Mouse (Mus musculus): Measurements from ENCODE around the gene Ppp1r12c. TPM values are rescaled to one million over a fixed set of nuclear protein-coding genes. Genes with fewer than 3 reads are reported as not detected.
"Not testable (repeated sequence)": the region's sequence is repeated elsewhere in the genome, so short reads cannot be mapped to it uniquely, and the experiment has no call there.

The Ppp1r12c gene
- polyA plus RNA-seq, 1 experiment from 2014 or later, result 14.9 TPM

GRCm38 (mm10) chr7:4526341-4527301, 25.1 kb upstream of the Ppp1r12c start:
- no peaks in the 10 kb centered on the region for H3K36me3 ChIP-seq (replicated peaks; ENCODE audit: insufficient read depth, low read length)
- H3K4me1 ChIP-seq (ENCODE audit: insufficient read depth), result peaks cover 8% of the 10 kb centered on the region; the same call in 1 of the 2 replicates
- peak; percentile 90 for ATAC-seq
- TF ChIP-seq EP300 (IDR thresholded peaks at IDR 0.05; ENCODE audit: low read depth) (peak; percentile 41; the same call in 1 of the 2 replicates), CTCF (IDR thresholded peaks at IDR 0.05; ENCODE audit: low read depth) (peak; percentile 81)
- no peaks in the 10 kb centered on the region for H3K9me3 ChIP-seq (ENCODE audit: low read length)
- peak overlapping the region; percentile 64 for H3K4me2 ChIP-seq (ENCODE audit: low read depth, low read length)
- peaks cover 5% of the 10 kb centered on the region for H3K27me3 ChIP-seq (ENCODE audit: insufficient read depth, low read length)
- H3K9ac ChIP-seq (replicated peaks), result peak overlapping the region; percentile 50; the same call in 1 of the 2 replicates
- H3K4me3 ChIP-seq (ENCODE audit: low read depth, low read length), result peak overlapping the region; percentile 31
- WGBS (ENCODE audit: insufficient replicate concordance), result 21% methylated on average over 40 of the region's 40 CpGs
- DNase-seq, result peak; percentile 82
- no peak overlapping the region; the same call in 1 of the 2 replicates for H3K27ac ChIP-seq (ENCODE audit: low read depth)

GRCm38 (mm10) chr7:4524212-4524922, 22.9 kb upstream of the Ppp1r12c start, which contains the start of gene Tnni3:
Gene Tnni3 (minus strand): TSS chr7:4524229.
- H3K4me2 ChIP-seq (ENCODE audit: low read depth, low read length); H3K4me3 ChIP-seq (ENCODE audit: low read depth, low read length); H3K9me3 ChIP-seq (ENCODE audit: low read length); H3K9ac ChIP-seq (replicated peaks); H3K36me3 ChIP-seq (replicated peaks; ENCODE audit: insufficient read depth, low read length); H3K27ac ChIP-seq (ENCODE audit: low read depth): not testable (repeated sequence)
- peak; percentile 83 for TF ChIP-seq CTCF (IDR thresholded peaks at IDR 0.05; ENCODE audit: low read depth)
- Histone ChIP-seq H3K27me3 (ENCODE audit: insufficient read depth, low read length) (peaks cover 16% of the 10 kb centered on the region), H3K4me1 (ENCODE audit: insufficient read depth) (peaks cover 14% of the 10 kb centered on the region)
- peak; percentile 71 for DNase-seq
- 55% methylated on average over 15 of the region's 15 CpGs for WGBS (ENCODE audit: insufficient replicate concordance)
- peak; percentile 59 for ATAC-seq

- no peak overlapping the region for H3K4me2 ChIP-seq (ENCODE audit: low read depth, low read length)
- no peak overlapping the region for H3K4me3 ChIP-seq (ENCODE audit: low read depth, low read length)
- no peak for TF ChIP-seq CTCF (IDR thresholded peaks at IDR 0.05; ENCODE audit: low read depth)
- TF ChIP-seq EP300 (IDR thresholded peaks at IDR 0.05; ENCODE audit: low read depth), result no peak
- WGBS (ENCODE audit: insufficient replicate concordance), result 82% methylated on average over 33 of the region's 33 CpGs
- peaks cover 16% of the 10 kb centered on the region for H3K27me3 ChIP-seq (ENCODE audit: insufficient read depth, low read length)
- DNase-seq (no peak), ATAC-seq (no peak)
- peaks cover 14% of the 10 kb centered on the region for H3K4me1 ChIP-seq (ENCODE audit: insufficient read depth)
- no peak overlapping the region for H3K27ac ChIP-seq (ENCODE audit: low read depth)
- no peaks in the 10 kb centered on the region for H3K9me3 ChIP-seq (ENCODE audit: low read length)
- no peaks in the 10 kb centered on the region for H3K36me3 ChIP-seq (replicated peaks; ENCODE audit: insufficient read depth, low read length)
- H3K9ac ChIP-seq (replicated peaks), result no peak overlapping the region
Measured at GRCm38 (mm10) chr7:4523205-4524130, 22.0 kb upstream of the Ppp1r12c start.

GRCm38 (mm10) chr7:4522292-4522691, 20.8 kb upstream of the Ppp1r12c start:
- peaks cover 14% of the 10 kb centered on the region for H3K4me1 ChIP-seq (ENCODE audit: insufficient read depth)

GRCm38 (mm10) chr7:4521231-4522003, 19.9 kb upstream of the Ppp1r12c start:
- 37% methylated on average over 31 of the region's 32 CpGs for WGBS (ENCODE audit: insufficient replicate concordance)
- H3K9me3 ChIP-seq (ENCODE audit: low read length), result no peaks in the 10 kb centered on the region
- peaks cover 10% of the 10 kb centered on the region for H3K4me1 ChIP-seq (ENCODE audit: insufficient read depth)
- TF ChIP-seq CTCF (IDR thresholded peaks at IDR 0.05; ENCODE audit: low read depth), result 0 out of 2 replicates have a peak, but pooled peaks have one; percentile 12
- no peak for TF ChIP-seq EP300 (IDR thresholded peaks at IDR 0.05; ENCODE audit: low read depth)
- H3K4me3 ChIP-seq (ENCODE audit: low read depth, low read length), result no peak overlapping the region
- no peak for ATAC-seq
- H3K36me3 ChIP-seq (replicated peaks; ENCODE audit: insufficient read depth, low read length), result no peaks in the 10 kb centered on the region
- H3K9ac ChIP-seq (replicated peaks), result no peak overlapping the region
- H3K27me3 ChIP-seq (ENCODE audit: insufficient read depth, low read length), result peaks cover 16% of the 10 kb centered on the region
- no peak for DNase-seq
- no peak overlapping the region for H3K27ac ChIP-seq (ENCODE audit: low read depth)
- peak overlapping the region; percentile 46 for H3K4me2 ChIP-seq (ENCODE audit: low read depth, low read length)

More at GRCm38 (mm10) chr7:4522292-4522691, 20.8 kb upstream of the Ppp1r12c start:
- ATAC-seq (no peak), DNase-seq (no peak)
- TF ChIP-seq EP300 (IDR thresholded peaks at IDR 0.05; ENCODE audit: low read depth) (no peak), CTCF (IDR thresholded peaks at IDR 0.05; ENCODE audit: low read depth) (no peak)
- H3K27me3 ChIP-seq (ENCODE audit: insufficient read depth, low read length), result peaks cover 16% of the 10 kb centered on the region
- no peaks in the 10 kb centered on the region for H3K36me3 ChIP-seq (replicated peaks; ENCODE audit: insufficient read depth, low read length)
- H3K27ac ChIP-seq (ENCODE audit: low read depth), result no peak overlapping the region
- H3K9me3 ChIP-seq (ENCODE audit: low read length), result no peaks in the 10 kb centered on the region
- no peak overlapping the region for H3K9ac ChIP-seq (replicated peaks)
- H3K4me2 ChIP-seq (ENCODE audit: low read depth, low read length), result no peak overlapping the region
- no peak overlapping the region for H3K4me3 ChIP-seq (ENCODE audit: low read depth, low read length)
- WGBS (ENCODE audit: insufficient replicate concordance), result 63% methylated on average over 6 of the region's 6 CpGs
